Mouse (Mus musculus): Measurements from ENCODE around the gene Tbl1x.

- TF ChIP-seq CTCF (IDR thresholded peaks at IDR 0.05; ENCODE audit: low read depth), result no peak
- no peak for TF ChIP-seq EP300 (IDR thresholded peaks at IDR 0.05; ENCODE audit: low read depth)
Observed at GRCm38 (mm10) chrX:77525179-77525578, 14.4 kb downstream of the Tbl1x start.
